Mouse (Mus musculus) megakaryocyte, embryonic 14.5 days (primary cell): ENCODE measurements around the gene C130050O18Rik. TPM values are rescaled to one million over a fixed set of nuclear protein-coding genes. Genes with fewer than 3 reads are reported as not detected.

ENCODE experiments used
- H3K27me3 ChIP-seq: replicated peaks from 2 replicates; pipeline ENCODE3; 2012; ENCODE audit warnings: inconsistent platforms
- H3K36me3 ChIP-seq: replicated peaks from 2 replicates; pipeline ENCODE3; 2012; ENCODE audit warnings: low read length, inconsistent platforms, mixed read lengths
- H3K4me1 ChIP-seq: 2 replicates; pipeline ENCODE4 v1.6.1; 2012; ENCODE audit warnings: inconsistent platforms
- H3K4me3 ChIP-seq: replicated peaks from 2 replicates; pipeline ENCODE3; 2012; ENCODE audit warnings: moderate library complexity, mild to moderate bottlenecking, inconsistent platforms
- H3K9me3 ChIP-seq: 2 replicates; pipeline ENCODE4 v1.6.1; 2012; ENCODE audit warnings: inconsistent platforms
- FLI1 ChIP-seq: IDR thresholded peaks from 2 replicates; pipeline ENCODE4 v1.6.1; 2012; ENCODE audit warnings: low read length, inconsistent platforms, mixed read lengths
- GATA1 ChIP-seq: IDR thresholded peaks from 3 replicates; pipeline ENCODE4 v1.6.1; 2012; ENCODE audit warnings: mixed read lengths, low read length, inconsistent platforms, borderline replicate concordance
- polyA plus RNA-seq: library from polyadenylated mRNA; stranded (reverse); fragments of >175 nt; gene quantifications from 2 replicates; pipeline ENCODE4 v1.2.3, GENCODE M21; 2012; ENCODE audit warnings: low replicate concordance; ENCODE audit not compliant: insufficient read depth

The C130050O18Rik gene
- polyA plus RNA-seq, 1 experiment: 1.8 TPM

- H3K27me3 ChIP-seq: no peaks in the 10 kb centered on the region
- no peaks in the 10 kb centered on the region for H3K9me3 ChIP-seq
- peak overlapping the region; percentile 98 for H3K4me3 ChIP-seq
- peaks cover 42% of the 10 kb centered on the region for H3K36me3 ChIP-seq
- TF ChIP-seq GATA1 (no peak), FLI1 (no peak)
- H3K4me1 ChIP-seq: peaks cover 88% of the 10 kb centered on the region
Observed at GRCm38 (mm10) chr5:139378986-139379629, 26.0 kb upstream of the C130050O18Rik start.

GRCm38 (mm10) chr5:139379771-139380384 is 25.2 kb upstream of the C130050O18Rik start:
- no peak for TF ChIP-seq FLI1
- no peak for TF ChIP-seq GATA1
- Histone ChIP-seq H3K36me3 (peaks cover 49% of the 10 kb centered on the region), H3K27me3 (no peaks in the 10 kb centered on the region), H3K4me1 (peaks cover 88% of the 10 kb centered on the region), H3K9me3 (no peaks in the 10 kb centered on the region), H3K4me3 (peak overlapping the region; percentile 98)

GRCm38 (mm10) chr5:139380385-139381248 is 24.5 kb upstream of the C130050O18Rik start:
- Histone ChIP-seq H3K36me3 (peaks cover 53% of the 10 kb centered on the region), H3K27me3 (no peaks in the 10 kb centered on the region), H3K4me1 (peaks cover 88% of the 10 kb centered on the region), H3K4me3 (peak overlapping the region; percentile 98), H3K9me3 (no peaks in the 10 kb centered on the region)
- TF ChIP-seq GATA1 (no peak), FLI1 (no peak)

- Histone ChIP-seq H3K9me3 (no peaks in the 10 kb centered on the region), H3K27me3 (no peaks in the 10 kb centered on the region), H3K36me3 (peaks cover 62% of the 10 kb centered on the region), H3K4me3 (peak overlapping the region; percentile 95), H3K4me1 (peaks cover 88% of the 10 kb centered on the region)
- no peak for TF ChIP-seq GATA1
- no peak for TF ChIP-seq FLI1
Observed at GRCm38 (mm10) chr5:139381586-139382513, 23.2 kb upstream of the C130050O18Rik start.

- H3K36me3 ChIP-seq: peaks cover 71% of the 10 kb centered on the region
- TF ChIP-seq FLI1: no peak
- peak; percentile 83; the same call in 2 of the 3 replicates for TF ChIP-seq GATA1
- peaks cover 88% of the 10 kb centered on the region for H3K4me1 ChIP-seq
- no peaks in the 10 kb centered on the region for H3K9me3 ChIP-seq
- peak overlapping the region; percentile 95 for H3K4me3 ChIP-seq
- no peaks in the 10 kb centered on the region for H3K27me3 ChIP-seq
Observed at GRCm38 (mm10) chr5:139382760-139383159, 22.3 kb upstream of the C130050O18Rik start.

GRCm38 (mm10) chr5:139383234-139383633 is 21.8 kb upstream of the C130050O18Rik start:
- Histone ChIP-seq H3K36me3 (peaks cover 76% of the 10 kb centered on the region), H3K9me3 (no peaks in the 10 kb centered on the region), H3K27me3 (no peaks in the 10 kb centered on the region), H3K4me3 (peak overlapping the region; percentile 95), H3K4me1 (peaks cover 88% of the 10 kb centered on the region)
- no peak for TF ChIP-seq GATA1

- peaks cover 82% of the 10 kb centered on the region for H3K36me3 ChIP-seq
Observed at GRCm38 (mm10) chr5:139384531-139384930, 20.5 kb upstream of the C130050O18Rik start.

GRCm38 (mm10) chr5:139386047-139386446 is 19.0 kb upstream of the C130050O18Rik start:
- H3K4me3 ChIP-seq: peak overlapping the region; percentile 83
- H3K4me1 ChIP-seq: peaks cover 94% of the 10 kb centered on the region
- H3K9me3 ChIP-seq: no peaks in the 10 kb centered on the region
- TF ChIP-seq FLI1 (no peak), GATA1 (no peak)
- H3K36me3 ChIP-seq: peaks cover 92% of the 10 kb centered on the region
- H3K27me3 ChIP-seq: no peaks in the 10 kb centered on the region

More at GRCm38 (mm10) chr5:139384531-139384930, 20.5 kb upstream of the C130050O18Rik start:
- peak overlapping the region; percentile 85 for H3K4me3 ChIP-seq
- H3K4me1 ChIP-seq: peaks cover 88% of the 10 kb centered on the region
- TF ChIP-seq FLI1: no peak
- no peak for TF ChIP-seq GATA1
- H3K9me3 ChIP-seq: no peaks in the 10 kb centered on the region
- H3K27me3 ChIP-seq: no peaks in the 10 kb centered on the region

- TF ChIP-seq GATA1 (no peak), FLI1 (no peak)
- no peaks in the 10 kb centered on the region for H3K27me3 ChIP-seq
- H3K4me3 ChIP-seq: peak overlapping the region; percentile 75
- no peaks in the 10 kb centered on the region for H3K9me3 ChIP-seq
- H3K36me3 ChIP-seq: peaks cover 96% of the 10 kb centered on the region
- peaks cover 98% of the 10 kb centered on the region for H3K4me1 ChIP-seq
Observed at GRCm38 (mm10) chr5:139387329-139388194, 17.5 kb upstream of the C130050O18Rik start.
